Mouse (Mus musculus) intestine, embryonic 14.5 days (tissue): ENCODE measurements around the gene Pax5. TPM values are rescaled to one million over a fixed set of nuclear protein-coding genes. Genes with fewer than 3 reads are reported as not detected.
A peak's percentile ranks its signal among the peaks of the same experiment; 100 is the strongest.

Experiments
- ATAC-seq: fragments of 200-750 bp; cut with Nextera tagmentation; replicated peaks from 2 replicates; pipeline ENCODE4 v1.8.0; 2017; ENCODE audit warnings: low read depth, moderate number of reproducible peaks, moderate TSS enrichment, moderate library complexity; ENCODE audit not compliant: low FRiP score, low TSS enrichment
- DNase-seq: peaks from one replicate; pipeline ENCODE4 v3.0.0-alpha.2; 2018; ENCODE audit warnings: low spot score
- H3K27ac ChIP-seq: fragments of 300-500 bp; sonication (generic); 2 replicates; pipeline ENCODE4 v1.5.1; 2014; ENCODE audit warnings: low read depth, mild to moderate bottlenecking, control low read depth
- H3K27me3 ChIP-seq: fragments of 300-500 bp; sonication (generic); replicated peaks from 2 replicates; pipeline ENCODE4 v1.6.1; 2014; ENCODE audit warnings: low read length, control low read depth; ENCODE audit not compliant: control insufficient read depth, insufficient read depth
- H3K36me3 ChIP-seq: fragments of 300-500 bp; sonication (generic); 2 replicates; pipeline ENCODE4 v1.6.1; 2014; ENCODE audit warnings: low read length, control low read depth; ENCODE audit not compliant: control insufficient read depth, insufficient read depth
- H3K4me1 ChIP-seq: fragments of 300-500 bp; sonication (generic); replicated peaks from 2 replicates; pipeline ENCODE4 v1.6.1; 2014; ENCODE audit warnings: low read length, control low read depth, mixed read lengths; ENCODE audit not compliant: control insufficient read depth, insufficient read depth
- H3K4me2 ChIP-seq: fragments of 300-500 bp; sonication (generic); 2 replicates; pipeline ENCODE4 v1.6.1; 2014; ENCODE audit warnings: low read length
- H3K4me3 ChIP-seq: fragments of 300-500 bp; sonication (generic); 2 replicates; pipeline ENCODE4 v1.5.1; 2014; ENCODE audit warnings: low read depth, low read length, control low read depth, mixed read lengths
- H3K9ac ChIP-seq: fragments of 300-500 bp; sonication (generic); 2 replicates; pipeline ENCODE4 v1.6.1; 2014; ENCODE audit warnings: mild to moderate bottlenecking, low read length
- H3K9me3 ChIP-seq: fragments of 300-500 bp; sonication (generic); 2 replicates; pipeline ENCODE4 v1.6.1; 2016; ENCODE audit warnings: low read length, control low read depth; ENCODE audit not compliant: control insufficient read depth
- WGBS: fragments of 180-500 bp; shearing (Covaris S2); extraction: QIAGEN DNeasy Blood & Tissue Kit; methylation state at CpG from one replicate; pipeline ENCODE4 v1.1.7; 2014; 5-methylcytosine and 5-hydroxymethylcytosine counted together
- polyA plus RNA-seq: library from polyadenylated mRNA; unstranded; fragments of >200 nt; fragmentation: Nextera tagmentation; extraction: Ambion mirVana; gene quantifications from 2 replicates; pipeline ENCODE4 v1.2.1, GENCODE M21; 2014

Gene Pax5
- polyA plus RNA-seq, 1 experiment from 2014 or later = not detected

DNA sequence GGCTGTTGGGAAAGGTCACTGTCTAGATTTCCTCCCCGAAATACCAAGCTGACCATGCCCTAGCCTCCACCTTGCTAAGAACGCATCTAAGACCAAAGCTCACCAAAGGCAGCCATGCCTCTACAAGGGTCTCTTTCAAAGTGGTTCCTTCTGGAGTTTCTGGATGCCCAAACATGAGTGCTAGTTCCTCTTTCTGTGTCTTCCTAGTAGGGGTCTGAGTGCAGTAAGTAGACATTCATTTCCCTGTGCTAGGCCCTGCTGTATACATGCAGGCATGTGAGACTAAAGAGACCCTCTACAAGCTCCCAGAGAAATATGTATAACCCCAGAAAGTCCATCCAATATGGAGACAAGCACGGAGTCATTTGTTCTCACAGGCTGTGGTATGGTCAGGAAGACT is 97.9 kb downstream of the Pax5 start:
- 81% methylated on average over 3 of the region's 3 CpGs for WGBS
- DNase-seq (no peak), ATAC-seq (no peak)
- no peak overlapping the region for H3K9ac ChIP-seq
- no peaks in the 10 kb centered on the region for H3K36me3 ChIP-seq
- no peaks in the 10 kb centered on the region for H3K27me3 ChIP-seq
- no peaks in the 10 kb centered on the region for H3K9me3 ChIP-seq
- H3K4me1 ChIP-seq = no peaks in the 10 kb centered on the region
- no peak overlapping the region for H3K4me2 ChIP-seq
- no peak overlapping the region for H3K27ac ChIP-seq
- H3K4me3 ChIP-seq = no peak overlapping the region

DNA sequence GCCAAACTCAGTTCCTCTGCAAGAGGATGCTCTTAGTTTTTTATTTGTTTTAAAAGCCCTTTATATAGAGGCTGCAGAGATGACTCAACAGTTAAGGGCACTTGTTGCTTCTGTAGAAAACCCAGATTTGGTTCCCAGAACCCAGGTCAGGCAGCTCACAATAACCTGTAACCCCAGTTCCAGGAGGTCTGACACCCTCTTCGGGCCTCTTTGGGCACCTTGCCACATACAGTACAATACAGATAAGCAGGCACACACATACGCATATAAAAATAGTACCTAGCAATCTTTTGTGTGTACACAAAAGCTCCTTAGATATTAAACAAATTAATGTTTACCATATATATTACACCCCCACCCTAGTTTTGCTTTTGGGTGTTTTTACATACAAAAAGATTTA is 104.8 kb downstream of the Pax5 start:
- H3K4me3 ChIP-seq = no peak overlapping the region
- no peak overlapping the region for H3K4me2 ChIP-seq
- H3K9ac ChIP-seq = no peak overlapping the region
- no peak for DNase-seq
- no peak for ATAC-seq
- WGBS = 97% methylated on average over 2 of the region's 2 CpGs
- H3K9me3 ChIP-seq = no peaks in the 10 kb centered on the region
- no peaks in the 10 kb centered on the region for H3K27me3 ChIP-seq
- H3K27ac ChIP-seq = no peak overlapping the region
- H3K36me3 ChIP-seq = no peaks in the 10 kb centered on the region
- H3K4me1 ChIP-seq = no peaks in the 10 kb centered on the region

DNA sequence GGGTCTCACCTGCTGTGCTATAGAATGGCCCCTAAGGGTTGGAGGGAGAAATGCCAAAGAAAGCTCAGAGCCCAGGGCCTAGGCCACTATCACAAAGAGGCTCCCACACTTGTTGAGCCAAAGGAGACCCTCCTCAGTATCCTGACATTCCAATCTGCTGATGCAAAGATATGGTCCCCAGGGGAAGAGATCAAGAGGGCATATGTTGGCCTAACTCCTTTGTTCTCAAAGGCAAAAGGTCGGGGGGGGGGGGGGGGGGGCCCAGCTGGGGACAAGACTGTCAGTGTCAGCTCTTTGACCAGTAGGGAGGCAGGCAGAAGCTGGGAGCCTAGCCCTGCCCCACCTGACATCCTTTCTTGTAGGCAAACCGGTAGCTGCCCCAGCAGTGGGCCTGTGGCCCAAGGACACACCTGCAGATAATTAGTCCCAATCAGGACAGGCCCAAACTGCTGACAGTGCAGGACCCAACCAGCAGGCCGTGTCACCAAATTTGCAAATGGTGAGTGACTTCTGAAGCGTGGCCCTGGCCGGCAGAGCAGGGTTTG is 108.0 kb downstream of the Pax5 start:
- Histone ChIP-seq H3K4me2 (no peak overlapping the region), H3K9ac (no peak overlapping the region), H3K36me3 (no peaks in the 10 kb centered on the region), H3K9me3 (no peaks in the 10 kb centered on the region), H3K4me1 (no peaks in the 10 kb centered on the region), H3K27me3 (no peaks in the 10 kb centered on the region), H3K27ac (no peak overlapping the region), H3K4me3 (no peak overlapping the region)
- no peak for ATAC-seq
- no peak for DNase-seq
- 14% methylated on average over 5 of the region's 5 CpGs for WGBS

DNA sequence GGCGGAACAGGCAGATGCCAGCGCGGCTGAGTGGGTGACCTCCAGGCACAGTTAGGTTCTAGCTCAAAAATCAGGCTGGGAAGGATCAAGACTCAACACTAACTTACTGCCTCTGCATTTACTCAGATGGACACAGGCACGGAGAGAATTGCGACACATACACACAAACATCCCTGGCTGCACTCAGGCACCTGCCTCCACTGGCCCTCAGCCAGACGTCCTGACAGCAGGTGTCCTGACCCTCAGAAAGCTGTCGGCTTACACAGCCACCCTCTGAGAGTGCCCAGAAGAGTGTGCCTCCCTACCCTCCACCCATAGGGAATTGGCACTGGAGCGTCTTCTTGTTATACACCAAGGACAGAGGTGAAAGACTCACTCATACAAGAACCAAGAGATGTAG is 108.9 kb downstream of the Pax5 start:
- Histone ChIP-seq H3K27ac (no peak overlapping the region), H3K9ac (no peak overlapping the region), H3K27me3 (no peaks in the 10 kb centered on the region), H3K4me2 (no peak overlapping the region), H3K9me3 (no peaks in the 10 kb centered on the region), H3K4me3 (no peak overlapping the region), H3K36me3 (no peaks in the 10 kb centered on the region), H3K4me1 (no peaks in the 10 kb centered on the region)
- DNase-seq (no peak), ATAC-seq (no peak)
- WGBS = 63% methylated on average over 8 of the region's 8 CpGs

DNA sequence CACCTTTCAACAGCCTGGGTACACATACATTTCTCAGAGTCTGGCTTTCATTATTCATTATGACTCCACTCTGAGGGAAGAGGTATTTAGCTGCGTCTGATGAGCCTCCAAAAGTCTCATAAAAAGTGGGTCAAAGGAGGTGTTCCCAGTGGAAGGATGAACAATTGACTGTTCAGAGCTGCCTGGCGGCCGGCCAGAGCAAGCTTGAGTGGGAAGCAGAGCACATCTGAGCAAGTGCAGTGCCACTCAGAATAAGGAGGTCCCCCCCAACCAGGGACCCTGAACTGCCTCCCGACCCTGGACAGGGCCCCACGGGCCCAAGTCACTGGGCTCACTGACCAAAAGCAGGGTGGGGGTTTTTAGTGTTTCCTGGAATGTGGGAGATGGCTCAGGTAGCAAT is 109.4 kb downstream of the Pax5 start:
- 45% methylated on average over 5 of the region's 5 CpGs for WGBS

DNA sequence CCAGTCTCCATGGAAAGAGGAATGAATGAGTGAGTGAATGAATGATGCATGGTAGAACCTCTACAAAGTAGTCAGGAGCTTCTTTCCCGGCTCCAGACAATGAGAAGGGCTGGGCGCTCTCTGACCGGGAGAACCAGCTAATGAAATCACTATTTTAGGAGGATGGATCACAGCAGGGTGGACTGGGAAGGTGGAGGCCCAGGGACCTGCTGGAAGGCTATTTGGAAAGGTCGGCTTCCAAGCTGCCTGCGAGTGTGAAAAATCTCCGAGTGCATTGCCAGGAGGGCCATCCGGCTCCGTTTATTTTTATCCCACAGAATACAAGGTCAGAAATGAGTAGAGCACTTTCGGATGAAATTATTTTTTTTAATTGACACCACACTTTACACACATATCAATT is 112.3 kb downstream of the Pax5 start:
- 79% methylated on average over 9 of the region's 9 CpGs for WGBS
- ATAC-seq (no peak), DNase-seq (no peak)
- Histone ChIP-seq H3K9me3 (no peaks in the 10 kb centered on the region), H3K27me3 (no peaks in the 10 kb centered on the region), H3K4me1 (no peaks in the 10 kb centered on the region), H3K4me3 (no peak overlapping the region), H3K9ac (no peak overlapping the region), H3K4me2 (no peak overlapping the region), H3K36me3 (no peaks in the 10 kb centered on the region), H3K27ac (no peak overlapping the region)

More for the DNA sequence above, 109.4 kb downstream of the Pax5 start:
- Histone ChIP-seq H3K9ac (no peak overlapping the region), H3K4me2 (no peak overlapping the region), H3K27ac (no peak overlapping the region), H3K4me1 (no peaks in the 10 kb centered on the region), H3K27me3 (no peaks in the 10 kb centered on the region), H3K4me3 (no peak overlapping the region), H3K36me3 (no peaks in the 10 kb centered on the region), H3K9me3 (no peaks in the 10 kb centered on the region)
- ATAC-seq = no peak
- DNase-seq = no peak

DNA sequence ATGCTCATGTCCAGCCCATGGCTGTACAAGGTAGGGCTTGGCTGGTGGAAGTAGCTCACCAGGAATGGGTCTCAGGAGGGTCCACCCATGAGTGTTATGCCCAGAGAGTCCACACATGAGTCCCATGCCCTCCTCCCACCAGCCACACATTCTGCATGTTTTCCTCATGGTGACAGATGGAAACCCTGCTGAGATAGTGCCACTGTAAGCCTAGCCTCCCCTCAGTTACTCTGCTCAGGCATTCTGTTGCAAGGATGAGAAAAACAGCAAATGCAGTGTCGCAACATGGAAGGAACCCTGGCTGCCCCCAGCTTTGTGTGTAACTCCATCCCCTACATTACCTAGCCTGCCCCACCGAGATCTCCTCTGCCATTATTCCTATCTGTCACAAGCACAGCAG is 117.2 kb downstream of the Pax5 start:
- Histone ChIP-seq H3K4me1 (no peaks in the 10 kb centered on the region), H3K9me3 (no peaks in the 10 kb centered on the region), H3K4me2 (no peak overlapping the region), H3K9ac (no peak overlapping the region), H3K36me3 (no peaks in the 10 kb centered on the region), H3K4me3 (no peak overlapping the region), H3K27me3 (no peaks in the 10 kb centered on the region), H3K27ac (no peak overlapping the region)
- 84% methylated on average over 2 of the region's 2 CpGs for WGBS
- no peak for ATAC-seq
- no peak for DNase-seq

DNA sequence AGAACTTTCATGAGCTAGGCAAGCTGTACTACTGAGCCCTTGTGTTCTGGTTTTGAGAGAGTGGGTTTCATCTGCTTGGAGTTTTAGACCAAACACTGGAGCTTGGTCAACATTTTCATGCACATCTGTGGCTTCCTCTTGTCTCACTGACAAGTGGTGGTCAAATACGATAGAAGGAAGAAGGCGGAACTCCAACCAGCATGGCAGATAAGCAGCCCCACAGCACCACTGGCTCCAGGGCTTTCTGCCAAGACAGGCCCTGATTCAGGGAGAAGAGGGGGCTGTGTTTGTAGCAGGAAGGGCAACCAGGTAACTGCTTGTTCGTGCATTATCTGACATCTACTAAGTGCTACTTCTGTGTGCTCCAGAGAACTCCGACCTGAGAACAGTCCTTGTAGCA is 127.6 kb downstream of the Pax5 start:
- no peak overlapping the region for H3K4me3 ChIP-seq
- H3K36me3 ChIP-seq = no peaks in the 10 kb centered on the region
- 80% methylated on average over 4 of the region's 4 CpGs for WGBS

DNA sequence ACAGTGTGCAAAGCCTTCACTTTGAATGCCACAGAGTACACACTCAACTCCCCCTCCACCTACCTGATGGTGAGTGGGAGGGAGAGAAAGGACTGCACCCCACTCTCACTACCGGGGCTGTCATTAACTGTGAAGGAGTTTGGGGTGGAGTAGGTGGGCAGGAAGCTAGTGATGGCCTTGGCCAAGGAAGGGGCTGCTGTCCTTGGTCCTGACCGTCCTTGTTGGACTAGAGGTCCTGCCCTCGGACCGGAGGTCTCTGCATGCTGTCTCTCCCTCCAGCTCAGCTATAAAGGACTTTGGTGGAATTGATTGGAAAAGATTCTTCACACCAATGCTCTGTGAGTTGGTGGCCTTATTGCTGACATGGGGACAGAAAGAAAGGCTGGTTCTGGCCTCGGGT is 131.7 kb downstream of the Pax5 start:
- no peak overlapping the region for H3K27ac ChIP-seq
- WGBS = 45% methylated on average over 5 of the region's 5 CpGs
- no peak overlapping the region for H3K4me2 ChIP-seq
- H3K4me3 ChIP-seq = no peak overlapping the region
- no peaks in the 10 kb centered on the region for H3K36me3 ChIP-seq
- ATAC-seq (no peak), DNase-seq (peak; percentile 80)
- H3K4me1 ChIP-seq = no peaks in the 10 kb centered on the region
- no peaks in the 10 kb centered on the region for H3K9me3 ChIP-seq
- no peak overlapping the region for H3K9ac ChIP-seq
- H3K27me3 ChIP-seq = no peaks in the 10 kb centered on the region

More for the DNA sequence above, 127.6 kb downstream of the Pax5 start:
- Histone ChIP-seq H3K4me2 (no peak overlapping the region), H3K9ac (no peak overlapping the region), H3K9me3 (no peaks in the 10 kb centered on the region), H3K4me1 (no peaks in the 10 kb centered on the region), H3K27ac (no peak overlapping the region), H3K27me3 (no peaks in the 10 kb centered on the region)
- no peak for ATAC-seq
- no peak for DNase-seq
